Mouse (Mus musculus) large intestine, adult 2 months (tissue): ENCODE measurements at regions not wholly inside any gene's neighbourhood (a gene's known extent, or its start where the extent isn't known, plus 50 kb on each side); places are given as distances from the start of the nearest gene placed in this dataset.

Experiments
- DNase-seq: peaks from one replicate; pipeline ENCODE4 v3.0.0-alpha.2; 2012; ENCODE audit warnings: low read depth, low spot score
- WGBS: fragments of 180-500 bp; shearing (Covaris S2); methylation state at CpG from one replicate; pipeline ENCODE4 v1.1.7; 2018; 5-methylcytosine and 5-hydroxymethylcytosine counted together

GRCm38 (mm10) chr7:72836457-72836985, 530.1 kb upstream of the Mctp2 start:
- DNase-seq, result no peak
- WGBS, result 88% methylated on average over 6 of the region's 6 CpGs

GRCm38 (mm10) chr7:72837992-72838655, 531.7 kb upstream of the Mctp2 start:
- no peak for DNase-seq
- WGBS, result 81% methylated on average over 6 of the region's 6 CpGs

GRCm38 (mm10) chr7:72851346-72851745, 524.0 kb upstream of the Rgma start:
- no peak for DNase-seq
- WGBS, result 89% methylated on average over 1 of the region's 1 CpGs

- WGBS, result 72% methylated on average over 2 of the region's 2 CpGs
- DNase-seq, result no peak
Measured at GRCm38 (mm10) chr7:72854501-72855002, 520.8 kb upstream of the Rgma start.

GRCm38 (mm10) chr7:72866966-72867754, 508.1 kb upstream of the Rgma start:
- WGBS, result 76% methylated on average over 6 of the region's 6 CpGs
- no peak for DNase-seq

GRCm38 (mm10) chr7:72869068-72869467, 506.2 kb upstream of the Rgma start:
- no peak for DNase-seq
- 66% methylated on average over 4 of the region's 4 CpGs for WGBS

GRCm38 (mm10) chr7:72900816-72901215, 474.5 kb upstream of the Rgma start:
- no peak for DNase-seq
- 78% methylated on average over 6 of the region's 6 CpGs for WGBS

GRCm38 (mm10) chr7:72905891-72906290, 469.4 kb upstream of the Rgma start:
- DNase-seq, result no peak
- WGBS, result 47% methylated on average over 2 of the region's 2 CpGs

- 84% methylated on average over 4 of the region's 4 CpGs for WGBS
- DNase-seq, result no peak
Measured at GRCm38 (mm10) chr7:72906536-72906935, 468.8 kb upstream of the Rgma start.

- DNase-seq, result no peak
- 76% methylated on average over 20 of the region's 20 CpGs for WGBS
Measured at GRCm38 (mm10) chr7:72926772-72927380, 448.4 kb upstream of the Rgma start.

GRCm38 (mm10) chr7:72938842-72939241, 436.5 kb upstream of the Rgma start:
- 47% methylated on average over 2 of the region's 2 CpGs for WGBS
- no peak for DNase-seq

- 77% methylated on average over 1 of the region's 1 CpGs for WGBS
Measured at GRCm38 (mm10) chr7:72947531-72947930, 427.8 kb upstream of the Rgma start.

GRCm38 (mm10) chr7:72948026-72948425, 427.3 kb upstream of the Rgma start:
- 48% methylated on average over 5 of the region's 5 CpGs for WGBS
- no peak for DNase-seq

More at GRCm38 (mm10) chr7:72947531-72947930, 427.8 kb upstream of the Rgma start:
- DNase-seq, result no peak

GRCm38 (mm10) chr7:72948666-72949065, 426.6 kb upstream of the Rgma start:
- DNase-seq, result no peak
- 41% methylated on average over 3 of the region's 3 CpGs for WGBS

- DNase-seq, result no peak
- 36% methylated on average over 7 of the region's 7 CpGs for WGBS
Measured at GRCm38 (mm10) chr7:72949886-72950285, 425.4 kb upstream of the Rgma start.

- 64% methylated on average over 4 of the region's 4 CpGs for WGBS
- DNase-seq, result no peak
Measured at GRCm38 (mm10) chr7:72957674-72958073, 417.6 kb upstream of the Rgma start.

GRCm38 (mm10) chr7:72961321-72961720, 414.0 kb upstream of the Rgma start:
- DNase-seq, result no peak
- 68% methylated on average over 4 of the region's 4 CpGs for WGBS

GRCm38 (mm10) chr7:72962815-72963214, 412.5 kb upstream of the Rgma start:
- no peak for DNase-seq
- WGBS, result 71% methylated on average over 3 of the region's 3 CpGs

- DNase-seq, result no peak
- 64% methylated on average over 3 of the region's 3 CpGs for WGBS
Measured at GRCm38 (mm10) chr7:72963908-72964307, 411.4 kb upstream of the Rgma start.

- 75% methylated on average over 4 of the region's 4 CpGs for WGBS
- DNase-seq, result no peak
Measured at GRCm38 (mm10) chr7:72968193-72968592, 407.1 kb upstream of the Rgma start.
